Mouse (Mus musculus) urinary bladder, postnatal 10 days (tissue): ENCODE measurements at regions not wholly inside any gene's neighbourhood (a gene's known extent, or its start where the extent isn't known, plus 50 kb on each side); places are given as distances from the start of the nearest gene placed in this dataset.

Experiments
- DNase-seq: peaks from one replicate; pipeline ENCODE4 v3.0.0; 2022; ENCODE audit warnings: low spot score

GRCm38 (mm10) chr1:43247609-43248008 lies 50.8 kb upstream of the Fhl2 start:
- no peak for DNase-seq

GRCm38 (mm10) chr1:43250281-43250680 lies 53.5 kb upstream of the Fhl2 start:
- DNase-seq, result no peak

- no peak for DNase-seq
Observed at GRCm38 (mm10) chr1:43251356-43251755, 54.6 kb upstream of the Fhl2 start.

GRCm38 (mm10) chr1:43254129-43254528 lies 57.3 kb upstream of the Fhl2 start:
- DNase-seq, result no peak

- DNase-seq, result no peak
Observed at GRCm38 (mm10) chr1:43256078-43256477, 59.3 kb upstream of the Fhl2 start.

- no peak for DNase-seq
Observed at GRCm38 (mm10) chr1:43257909-43258308, 61.1 kb upstream of the Fhl2 start.

GRCm38 (mm10) chr1:43259841-43260240 lies 63.1 kb upstream of the Fhl2 start:
- DNase-seq, result no peak

- no peak for DNase-seq
Observed at GRCm38 (mm10) chr1:43260491-43260890, 63.7 kb upstream of the Fhl2 start.

GRCm38 (mm10) chr1:43264407-43264889 lies 67.7 kb upstream of the Fhl2 start:
- peak; percentile 24 for DNase-seq

GRCm38 (mm10) chr1:43265699-43266455 lies 69.1 kb upstream of the Fhl2 start:
- no peak for DNase-seq

GRCm38 (mm10) chr1:43269685-43270084 lies 72.9 kb upstream of the Fhl2 start:
- DNase-seq, result no peak

GRCm38 (mm10) chr1:43273236-43273868 lies 76.6 kb upstream of the Fhl2 start:
- DNase-seq, result no peak

GRCm38 (mm10) chr1:43291736-43292135 lies 95.0 kb upstream of the Fhl2 start:
- DNase-seq, result no peak

- DNase-seq, result no peak
Observed at GRCm38 (mm10) chr1:43292561-43292960, 95.8 kb upstream of the Fhl2 start.

GRCm38 (mm10) chr1:43294221-43295012 lies 97.6 kb upstream of the Fhl2 start:
- no peak for DNase-seq

- DNase-seq, result no peak
Observed at GRCm38 (mm10) chr1:43297579-43297978, 100.8 kb upstream of the Fhl2 start.

- no peak for DNase-seq
Observed at GRCm38 (mm10) chr1:43298746-43299145, 102.0 kb upstream of the Fhl2 start.

- DNase-seq, result no peak
Observed at GRCm38 (mm10) chr1:43299490-43300302, 102.9 kb upstream of the Fhl2 start.

GRCm38 (mm10) chr1:43300676-43301075 lies 103.9 kb upstream of the Fhl2 start:
- DNase-seq, result no peak

GRCm38 (mm10) chr1:43301866-43302571 lies 105.2 kb upstream of the Fhl2 start:
- no peak for DNase-seq

GRCm38 (mm10) chr1:43302657-43303056 lies 105.9 kb upstream of the Fhl2 start:
- no peak for DNase-seq
